Mouse (Mus musculus) NIH3T3 (cell line): ENCODE results near the gene Pglyrp2.

Experiments
- DNase-seq: peaks from one replicate; pipeline ENCODE4 v3.0.0-alpha.2; 2012; ENCODE audit warnings: low read depth

Pglyrp2 gene

GRCm38 (mm10) chr17:32402011-32402778, 21.8 kb downstream of the Pglyrp2 start:
- DNase-seq, result no peak

- no peak for DNase-seq
Measured at GRCm38 (mm10) chr17:32396266-32396665, 27.7 kb downstream of the Pglyrp2 start.

GRCm38 (mm10) chr17:32393944-32394343, 30.0 kb downstream of the Pglyrp2 start:
- no peak for DNase-seq

GRCm38 (mm10) chr17:32389101-32389659, 34.8 kb downstream of the Pglyrp2 start, which contains the start of gene Wiz:
TSS of gene Wiz (minus strand) at chr17:32389439.
- peak; percentile 96 for DNase-seq

GRCm38 (mm10) chr17:32388370-32389100, 35.4 kb downstream of the Pglyrp2 start:
- peak; percentile 53 for DNase-seq

GRCm38 (mm10) chr17:32387986-32388369, 36.0 kb downstream of the Pglyrp2 start:
- no peak for DNase-seq

GRCm38 (mm10) chr17:32386659-32387432, 37.1 kb downstream of the Pglyrp2 start:
- DNase-seq, result peak; percentile 76

- DNase-seq, result no peak
Measured at GRCm38 (mm10) chr17:32383661-32384060, 40.3 kb downstream of the Pglyrp2 start.

- DNase-seq, result no peak
Measured at GRCm38 (mm10) chr17:32382576-32382975, 41.4 kb downstream of the Pglyrp2 start.

- DNase-seq, result no peak
Measured at GRCm38 (mm10) chr17:32378786-32379185, 45.2 kb downstream of the Pglyrp2 start.

GRCm38 (mm10) chr17:32377137-32377536, 46.8 kb downstream of the Pglyrp2 start:
- no peak for DNase-seq

GRCm38 (mm10) chr17:32376475-32376874, 47.5 kb downstream of the Pglyrp2 start:
- no peak for DNase-seq

GRCm38 (mm10) chr17:32368991-32369578, 54.9 kb downstream of the Pglyrp2 start:
- no peak for DNase-seq

- no peak for DNase-seq
Measured at GRCm38 (mm10) chr17:32367706-32368105, 56.3 kb downstream of the Pglyrp2 start.

- no peak for DNase-seq
Measured at GRCm38 (mm10) chr17:32365296-32365695, 58.7 kb downstream of the Pglyrp2 start.

- peak; percentile 40 for DNase-seq
Measured at GRCm38 (mm10) chr17:32364850-32365249, 59.1 kb downstream of the Pglyrp2 start.

GRCm38 (mm10) chr17:32364331-32364730, 59.6 kb downstream of the Pglyrp2 start:
- peak; percentile 97 for DNase-seq

GRCm38 (mm10) chr17:32363821-32364301, 60.1 kb downstream of the Pglyrp2 start:
- peak; percentile 16 for DNase-seq

- DNase-seq, result peak; percentile 4
Measured at GRCm38 (mm10) chr17:32362686-32363085, 61.3 kb downstream of the Pglyrp2 start.
